Mouse (Mus musculus) megakaryocyte, embryonic 14.5 days (primary cell): ENCODE data around the gene Gm9821. TPM values are rescaled to one million over a fixed set of nuclear protein-coding genes. Genes with fewer than 3 reads are reported as not detected.
A peak's percentile ranks its signal among the peaks of the same experiment; 100 is the strongest.

Source experiments
- H3K27me3 ChIP-seq: replicated peaks from 2 replicates; pipeline ENCODE3; 2012; ENCODE audit warnings: inconsistent platforms
- H3K36me3 ChIP-seq: replicated peaks from 2 replicates; pipeline ENCODE3; 2012; ENCODE audit warnings: low read length, inconsistent platforms, mixed read lengths
- H3K4me1 ChIP-seq: 2 replicates; pipeline ENCODE4 v1.6.1; 2012; ENCODE audit warnings: inconsistent platforms
- H3K4me3 ChIP-seq: replicated peaks from 2 replicates; pipeline ENCODE3; 2012; ENCODE audit warnings: moderate library complexity, mild to moderate bottlenecking, inconsistent platforms
- H3K9me3 ChIP-seq: 2 replicates; pipeline ENCODE4 v1.6.1; 2012; ENCODE audit warnings: inconsistent platforms
- FLI1 ChIP-seq: IDR thresholded peaks from 2 replicates; pipeline ENCODE4 v1.6.1; 2012; ENCODE audit warnings: low read length, inconsistent platforms, mixed read lengths
- GATA1 ChIP-seq: IDR thresholded peaks from 3 replicates; pipeline ENCODE4 v1.6.1; 2012; ENCODE audit warnings: mixed read lengths, low read length, inconsistent platforms, borderline replicate concordance
- polyA plus RNA-seq: library from polyadenylated mRNA; stranded (reverse); fragments of >175 nt; gene quantifications from 2 replicates; pipeline ENCODE4 v1.2.3, GENCODE M21; 2012; ENCODE audit warnings: low replicate concordance; ENCODE audit not compliant: insufficient read depth

Gm9821 gene
- not detected in 2 replicates for polyA plus RNA-seq

DNA sequence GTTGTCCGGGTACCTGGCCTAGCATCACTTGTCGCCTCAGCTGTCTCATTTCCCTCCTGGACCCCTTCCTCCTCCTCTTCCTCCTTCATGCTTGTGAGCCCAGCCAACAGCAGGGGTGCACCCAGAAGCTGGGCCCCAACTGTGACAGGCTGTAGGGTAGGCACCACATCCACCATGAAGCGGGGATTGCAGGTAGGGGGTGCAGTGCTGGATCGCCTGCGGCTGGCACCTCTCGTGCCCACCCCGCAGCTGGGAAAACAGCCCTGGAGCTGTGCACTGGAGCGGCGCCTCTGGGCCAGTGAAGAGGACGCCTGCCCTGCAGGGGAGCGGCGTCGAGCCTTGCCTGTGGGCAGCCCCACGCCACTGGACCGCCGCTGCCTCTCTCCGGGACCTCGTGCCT is at the start of gene Gm9821:
Gm9821 (plus strand) TSS at position 221 of the 400 bp plus-strand sequence.
- no peak for TF ChIP-seq FLI1
- no peak for TF ChIP-seq GATA1
- Histone ChIP-seq H3K9me3 (no peaks in the 10 kb centered on the region), H3K27me3 (no peaks in the 10 kb centered on the region), H3K36me3 (peaks cover 76% of the 10 kb centered on the region), H3K4me3 (peak within 1 kb of the TSS; percentile 93), H3K4me1 (peaks cover 96% of the 10 kb centered on the region)

DNA sequence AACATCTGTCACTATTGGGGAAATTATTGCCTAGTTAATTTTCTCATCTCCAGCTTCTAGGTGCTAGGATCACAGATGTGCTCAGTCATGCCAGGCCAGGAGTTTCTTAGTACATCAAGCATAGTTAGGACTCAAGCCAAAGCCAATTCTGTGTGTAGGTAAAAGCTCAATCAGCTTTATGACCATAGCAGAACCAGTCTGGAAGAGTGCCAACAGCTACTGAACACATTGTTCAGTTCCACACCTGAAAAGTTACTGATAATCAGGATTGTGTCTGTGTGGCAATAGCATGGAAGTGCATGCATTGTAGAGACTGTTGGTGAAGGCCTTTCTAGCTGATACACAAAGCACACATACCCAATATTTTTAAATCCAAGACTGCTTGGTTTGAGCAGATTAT is 47.5 kb upstream of the Gm9821 start:
- H3K36me3 ChIP-seq: peaks cover 90% of the 10 kb centered on the region
- TF ChIP-seq FLI1: no peak
- TF ChIP-seq GATA1: no peak
- H3K4me3 ChIP-seq: no peak overlapping the region

DNA sequence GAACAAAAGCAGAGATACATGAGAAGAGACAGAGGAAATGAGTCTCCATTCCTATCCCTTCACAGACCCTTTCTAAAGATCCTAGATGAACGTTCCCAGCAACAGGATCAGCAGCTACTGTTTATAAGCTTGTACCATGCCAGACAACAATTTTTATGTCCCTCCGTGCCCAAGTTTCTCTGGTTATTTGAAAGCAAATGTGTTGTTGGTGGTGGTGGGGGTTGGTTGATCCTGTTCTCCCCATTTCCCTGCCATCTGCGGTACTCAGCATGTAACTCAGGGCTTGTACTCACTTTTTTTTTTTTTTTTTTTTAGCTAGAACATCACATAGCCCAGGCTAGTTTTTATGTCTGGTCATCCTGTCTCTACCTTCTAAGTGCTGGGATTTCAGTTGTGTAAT is 46.4 kb upstream of the Gm9821 start:
- Histone ChIP-seq H3K36me3 (peaks cover 92% of the 10 kb centered on the region), H3K4me1 (peaks cover 8% of the 10 kb centered on the region), H3K4me3 (no peak overlapping the region), H3K9me3 (no peaks in the 10 kb centered on the region), H3K27me3 (no peaks in the 10 kb centered on the region)
- TF ChIP-seq GATA1: no peak
- TF ChIP-seq FLI1: no peak

More for the DNA sequence above, 47.5 kb upstream of the Gm9821 start:
- no peaks in the 10 kb centered on the region for H3K9me3 ChIP-seq
- H3K4me1 ChIP-seq: peaks cover 8% of the 10 kb centered on the region
- no peaks in the 10 kb centered on the region for H3K27me3 ChIP-seq

DNA sequence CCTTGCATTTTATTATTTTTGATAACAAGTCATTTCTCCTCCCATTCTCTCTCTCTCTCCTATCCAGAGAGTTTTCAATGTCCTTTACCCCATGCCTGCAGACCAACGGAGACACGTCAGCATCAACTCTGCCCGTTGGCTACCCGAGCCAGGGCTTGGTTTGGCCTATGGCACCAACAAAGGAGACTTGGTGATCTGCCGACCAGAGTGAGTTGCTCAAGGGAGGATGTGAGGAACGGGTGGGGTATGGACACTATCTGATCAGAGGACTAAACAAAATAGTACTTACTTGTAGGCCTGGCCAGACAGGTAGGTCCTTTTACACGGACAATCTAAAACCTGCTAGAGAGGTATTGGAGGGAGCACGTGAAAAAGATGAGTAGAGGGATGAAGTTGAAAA is 45.1 kb upstream of the Gm9821 start:
- Histone ChIP-seq H3K4me1 (no peaks in the 10 kb centered on the region), H3K4me3 (no peak overlapping the region), H3K36me3 (peaks cover 93% of the 10 kb centered on the region), H3K9me3 (no peaks in the 10 kb centered on the region), H3K27me3 (no peaks in the 10 kb centered on the region)
- TF ChIP-seq FLI1 (no peak), GATA1 (no peak)

DNA sequence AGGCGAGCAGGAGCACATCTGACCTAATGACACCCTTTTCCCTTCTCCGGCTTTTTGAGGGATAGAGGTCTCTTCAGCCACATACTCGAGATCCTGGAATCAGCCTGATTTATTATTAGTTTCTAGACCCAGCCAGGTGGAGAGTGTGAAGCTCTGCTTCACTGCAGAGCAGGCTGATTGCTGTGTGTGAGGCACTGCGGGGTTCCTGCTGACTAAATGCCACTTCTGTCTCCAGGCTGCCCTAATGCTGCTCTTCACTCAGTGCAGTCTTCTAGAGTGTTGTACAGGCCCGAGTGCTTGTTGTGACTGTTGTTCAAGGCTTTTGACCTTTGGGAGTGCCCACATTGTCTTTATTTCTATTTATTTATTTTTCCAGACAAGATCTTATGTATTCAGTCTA is 43.2 kb upstream of the Gm9821 start:
- no peak overlapping the region for H3K4me3 ChIP-seq
- no peaks in the 10 kb centered on the region for H3K9me3 ChIP-seq
- TF ChIP-seq FLI1 (no peak), GATA1 (no peak)
- H3K27me3 ChIP-seq: no peaks in the 10 kb centered on the region
- H3K36me3 ChIP-seq: peaks cover 94% of the 10 kb centered on the region
- H3K4me1 ChIP-seq: 0 out of 2 replicates have a peak, but pooled peaks cover 3% of the 10 kb centered on the region

DNA sequence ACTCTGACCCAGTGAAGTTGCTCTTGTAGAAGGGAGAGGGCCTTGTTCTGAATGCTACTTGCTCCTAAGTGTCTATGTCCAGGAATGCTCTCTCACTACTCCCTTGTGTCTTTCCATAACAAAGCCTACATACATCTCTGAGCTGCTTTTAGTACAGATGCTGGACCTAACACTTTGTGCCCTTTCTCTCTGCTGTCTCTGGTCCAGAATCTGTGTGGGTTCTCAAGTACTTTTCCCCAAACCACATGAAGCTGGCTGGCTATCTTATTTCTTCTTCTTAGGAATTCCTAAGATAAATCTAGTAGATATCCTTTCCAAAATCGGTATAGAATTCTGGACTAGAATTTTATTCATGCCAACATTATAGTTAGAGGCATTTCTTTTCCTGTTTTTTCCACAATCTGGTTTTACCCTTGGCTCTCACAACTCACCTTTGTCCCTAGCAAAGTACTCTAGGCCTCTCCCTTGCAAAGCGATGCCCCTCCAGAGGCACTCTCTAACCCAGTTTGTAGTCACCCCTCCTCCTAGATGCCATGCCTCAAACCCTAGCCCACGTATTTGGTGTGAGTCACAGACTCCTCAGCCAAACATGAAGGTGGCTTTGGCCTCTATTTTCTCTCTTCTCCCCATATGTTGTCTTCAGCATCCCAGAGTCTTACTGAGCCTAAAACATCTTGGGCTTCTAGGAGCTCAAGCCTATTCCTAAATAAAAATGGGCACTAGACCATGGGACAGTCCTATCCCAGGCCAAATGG is 42.2 kb upstream of the Gm9821 start:
- no peaks in the 10 kb centered on the region for H3K9me3 ChIP-seq
- no peak overlapping the region for H3K4me3 ChIP-seq
- peaks cover 90% of the 10 kb centered on the region for H3K36me3 ChIP-seq
- TF ChIP-seq FLI1 (no peak), GATA1 (no peak)
- no peaks in the 10 kb centered on the region for H3K27me3 ChIP-seq
- 0 out of 2 replicates have a peak, but pooled peaks cover 3% of the 10 kb centered on the region for H3K4me1 ChIP-seq

DNA sequence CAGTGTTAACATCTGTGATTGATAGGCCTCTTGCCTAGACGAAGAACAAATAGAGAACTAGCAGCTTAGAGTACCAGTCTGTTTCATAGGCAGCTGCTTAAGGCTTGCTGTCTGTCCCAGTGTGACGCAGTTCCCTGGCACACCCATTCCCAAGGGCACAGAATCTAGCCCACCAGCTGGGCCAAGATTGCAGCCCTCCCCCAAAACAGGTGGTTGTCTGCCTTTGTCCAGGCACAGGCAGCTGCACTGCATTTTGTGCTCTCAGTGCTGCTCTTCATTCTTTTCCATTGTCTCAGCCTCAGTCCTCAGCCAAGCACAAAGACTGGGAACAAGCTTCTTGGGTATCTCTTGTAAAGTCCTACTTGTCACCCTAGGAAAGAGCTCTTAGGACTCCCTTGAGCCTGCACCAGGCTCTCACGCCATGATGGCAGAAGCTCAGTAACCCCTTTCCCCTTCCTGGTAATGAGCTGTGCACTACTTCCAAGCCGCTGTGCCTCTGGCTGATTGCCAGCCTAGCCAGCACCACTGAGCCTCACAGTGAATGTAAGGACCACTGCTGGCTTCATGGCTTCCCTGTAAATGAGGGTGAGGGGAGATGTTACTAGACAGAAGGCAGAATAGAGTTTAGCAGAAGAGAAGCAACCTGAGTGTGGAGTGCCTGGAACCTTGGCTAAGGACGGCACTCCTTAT is 40.7 kb upstream of the Gm9821 start:
- Histone ChIP-seq H3K27me3 (no peaks in the 10 kb centered on the region), H3K4me1 (0 out of 2 replicates have a peak, but pooled peaks cover 3% of the 10 kb centered on the region), H3K9me3 (no peaks in the 10 kb centered on the region), H3K36me3 (peaks cover 92% of the 10 kb centered on the region), H3K4me3 (no peak overlapping the region)
- TF ChIP-seq GATA1: no peak
- no peak for TF ChIP-seq FLI1

DNA sequence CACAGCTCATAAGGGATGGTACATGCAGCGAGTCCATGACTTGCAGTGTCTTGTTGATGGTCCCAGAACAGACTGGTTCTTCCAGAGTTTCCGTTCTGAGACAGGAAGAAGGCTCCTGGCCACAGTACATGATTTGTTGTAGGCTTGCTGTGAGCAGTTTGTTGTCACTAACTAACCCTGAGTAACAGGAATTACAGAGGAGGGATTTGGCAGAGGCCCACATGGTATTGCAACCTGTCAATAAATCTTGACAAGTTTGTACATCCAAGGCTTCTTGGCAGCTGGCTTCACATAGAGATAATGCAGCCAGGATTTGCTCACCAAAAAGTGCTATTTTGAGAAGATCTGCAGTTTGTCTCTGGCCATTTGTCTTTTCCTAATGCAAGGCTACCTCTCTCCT is 39.4 kb upstream of the Gm9821 start:
- H3K9me3 ChIP-seq: no peaks in the 10 kb centered on the region
- H3K27me3 ChIP-seq: no peaks in the 10 kb centered on the region
- 0 out of 2 replicates have a peak, but pooled peaks cover 3% of the 10 kb centered on the region for H3K4me1 ChIP-seq
- peaks cover 92% of the 10 kb centered on the region for H3K36me3 ChIP-seq
- H3K4me3 ChIP-seq: no peak overlapping the region
- no peak for TF ChIP-seq GATA1

DNA sequence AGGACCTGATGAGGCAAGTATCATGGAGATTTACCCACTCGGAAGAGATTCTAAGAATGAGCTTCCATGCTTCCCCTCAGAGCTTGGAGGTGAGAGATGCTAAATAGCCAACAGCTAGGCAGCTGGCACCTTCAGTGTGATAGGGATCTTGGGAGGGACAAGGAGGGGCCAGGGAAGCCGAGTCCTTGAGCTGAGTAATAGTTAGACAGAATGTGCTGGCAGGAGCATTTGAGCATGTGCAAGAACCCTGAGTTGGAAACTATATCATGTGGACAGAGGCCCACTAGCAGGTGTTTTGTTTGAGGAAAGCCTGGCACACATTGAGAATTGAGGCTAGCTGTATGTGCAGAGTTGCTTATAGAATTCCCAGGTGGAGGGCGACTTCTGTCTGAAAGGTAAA is 32.9 kb upstream of the Gm9821 start:
- Histone ChIP-seq H3K9me3 (no peaks in the 10 kb centered on the region), H3K27me3 (no peaks in the 10 kb centered on the region), H3K4me3 (no peak overlapping the region), H3K4me1 (peaks cover 32% of the 10 kb centered on the region), H3K36me3 (peaks cover 97% of the 10 kb centered on the region)
- no peak for TF ChIP-seq FLI1
- no peak for TF ChIP-seq GATA1

DNA sequence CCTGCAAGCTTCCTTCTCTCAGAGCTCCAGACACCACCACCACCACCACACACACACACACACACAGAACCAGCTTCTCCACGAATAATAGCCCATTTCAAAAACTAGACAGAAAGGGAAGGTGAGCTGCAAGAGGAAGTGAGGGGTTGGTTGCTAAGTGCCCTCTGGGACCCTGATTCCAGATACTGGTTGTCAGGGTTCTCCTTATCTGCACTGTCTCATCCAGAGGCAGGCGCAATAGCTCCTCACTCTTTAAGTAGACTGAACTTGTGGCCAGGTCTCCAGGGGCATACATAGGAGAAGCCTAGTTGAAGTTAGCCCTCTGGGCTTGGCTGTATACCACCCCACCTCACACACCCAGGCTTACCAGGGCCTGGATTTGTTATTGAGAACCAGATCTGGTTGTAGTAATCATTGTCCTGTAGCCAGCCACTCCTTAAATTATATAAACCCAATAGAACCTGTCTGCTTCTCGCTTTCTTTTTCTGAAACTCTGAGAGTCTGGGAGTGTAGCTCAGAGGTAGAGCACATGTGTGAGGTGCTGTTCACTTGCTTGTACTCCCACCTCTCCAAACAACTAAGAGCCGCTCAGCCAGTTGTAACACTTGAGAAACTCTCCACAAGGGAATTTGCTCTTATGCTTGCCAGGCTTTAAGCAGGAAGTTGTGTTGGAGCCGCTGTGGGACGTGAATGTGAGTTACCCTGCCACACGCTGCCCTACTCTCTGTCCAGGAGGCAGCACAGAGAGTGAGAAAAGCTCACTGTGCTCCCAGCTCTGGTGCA is 32.0 kb upstream of the Gm9821 start:
- Histone ChIP-seq H3K27me3 (no peaks in the 10 kb centered on the region), H3K4me3 (no peak overlapping the region), H3K9me3 (no peaks in the 10 kb centered on the region), H3K36me3 (peaks cover 100% of the 10 kb centered on the region), H3K4me1 (peaks cover 32% of the 10 kb centered on the region)
- no peak for TF ChIP-seq GATA1
- TF ChIP-seq FLI1: no peak
